8 mouse cellular contexts compared by ENCODE assay signal in the genomic region with DNA sequence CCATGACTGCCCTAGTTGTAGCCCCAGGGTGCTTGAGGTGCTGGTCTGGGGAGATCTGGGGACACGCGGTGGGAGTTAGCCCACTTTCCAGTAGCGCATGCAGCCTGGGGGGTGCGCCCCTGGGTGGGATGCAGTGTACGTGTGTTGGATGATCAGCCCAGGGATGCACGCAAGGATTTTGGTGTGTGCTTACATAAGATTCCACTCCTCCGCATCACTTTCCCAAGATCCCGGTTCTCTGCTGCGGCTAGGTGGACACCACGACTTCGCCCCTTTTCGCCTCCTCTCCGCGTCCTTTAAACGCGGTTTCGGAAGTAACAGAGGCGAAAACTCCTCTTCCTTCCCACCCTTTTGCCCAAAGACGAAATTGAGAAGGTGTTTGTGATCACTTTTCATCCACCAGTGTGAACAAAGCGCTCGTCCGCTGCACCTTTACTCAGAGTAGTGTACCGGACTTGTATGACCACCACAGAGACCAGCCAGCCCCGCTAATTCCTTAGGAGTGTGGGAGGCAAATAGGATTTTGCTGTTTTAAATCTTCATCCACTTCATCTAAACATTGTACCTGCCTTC. TPM values are rescaled to one million over a fixed set of nuclear protein-coding genes. Genes with fewer than 3 reads are reported as not detected.
A peak's percentile ranks its signal among the peaks of the same experiment; 100 is the strongest.
DNase-seq lines count a peak whose midpoint lies in the region; ATAC-seq and TF ChIP-seq lines count a peak whose summit lies in the region.

No protein-coding gene starts in this region.

- dilution Hi-C loops in CH12.LX (cut with MboI; ENCODE audit: extremely low pct_ligation_motif_present, extremely low pct_unique_long_range_greater_than_20kb, low sequenced_read_pairs) = no loop called here

- no peak for TF ChIP-seq RAD21 in CH12.LX (IDR thresholded peaks at IDR 0.05; ENCODE audit: low read depth, low read length)

- peak overlapping the region in 1 of 3 experiments; percentile 70 for H3K4me3 ChIP-seq in CH12.LX (replicated peaks in 1 of 3; ENCODE audit: low read depth in 2 of 3, low read length in 2 of 3, poor library complexity in 1 of 3)
- H3K4me3 ChIP-seq in forebrain, embryonic 12.5 days (replicated peaks) = peak overlapping the region; percentile 87
- peak overlapping the region; percentile 89 for H3K4me3 ChIP-seq in limb, embryonic 14.5 days (replicated peaks; ENCODE audit: low read length)

- H3K27ac ChIP-seq in CH12.LX (ENCODE audit: insufficient read depth, low read depth) = no peak overlapping the region
- no peak overlapping the region for H3K27ac ChIP-seq in forebrain, embryonic 12.5 days
- H3K27ac ChIP-seq in limb, embryonic 14.5 days (replicated peaks; ENCODE audit: low read depth, low read length) = no peak overlapping the region

- peaks cover 15 to 19% of the 10 kb centered on the region in 2 experiments for H3K4me1 ChIP-seq in CH12.LX (ENCODE audit: control insufficient read depth in 1 of 2, insufficient read depth in 2 of 2)
- peaks cover 18% of the 10 kb centered on the region for H3K4me1 ChIP-seq in forebrain, embryonic 12.5 days
- no peaks in the 10 kb centered on the region; the same call in 1 of the 2 replicates for H3K4me1 ChIP-seq in limb, embryonic 14.5 days (ENCODE audit: control insufficient read depth, insufficient read depth, low read length)

- peaks cover 10% of the 10 kb centered on the region for H3K79me2 ChIP-seq in CH12.LX (replicated peaks; ENCODE audit: control insufficient read depth, extremely low read depth, insufficient read depth, poor library complexity, severe bottlenecking)

- no peak for TF ChIP-seq POLR2A in CH12.LX (IDR thresholded peaks at IDR 0.05; ENCODE audit: low read depth, low read length)
- TF ChIP-seq POLR2A in limb, embryonic 14.5 days (IDR thresholded peaks at IDR 0.05; ENCODE audit: borderline replicate concordance, extremely low read depth, insufficient read depth, insufficient read length) = no peak

- H3K9me3 ChIP-seq in CH12.LX (replicated peaks; ENCODE audit: low read length) = no peaks in the 10 kb centered on the region
- no peaks in the 10 kb centered on the region for H3K9me3 ChIP-seq in forebrain, embryonic 12.5 days
- H3K9me3 ChIP-seq in limb, embryonic 14.5 days (ENCODE audit: control insufficient read depth, low read length) = no peaks in the 10 kb centered on the region

- TF ChIP-seq CTCF in CH12.LX (conservative IDR thresholded peaks at IDR 0.05 in 1 of 2, IDR thresholded peaks at IDR 0.05 in 1 of 2; ENCODE audit: low read depth in 2 of 2, low read length in 2 of 2) = no peak

- peaks cover 0 to 1% of the 10 kb centered on the region in 2 experiments for H3K36me3 ChIP-seq in CH12.LX (replicated peaks in 1 of 2; ENCODE audit: control insufficient read depth in 1 of 2, insufficient read depth in 1 of 2, low read length in 1 of 2)
- H3K36me3 ChIP-seq in forebrain, embryonic 12.5 days (replicated peaks) = no peaks in the 10 kb centered on the region
- H3K36me3 ChIP-seq in limb, embryonic 14.5 days (ENCODE audit: control insufficient read depth, insufficient read depth, low read length) = no peaks in the 10 kb centered on the region

- in situ Hi-C loops in CH12.LX (cut with MboI; ENCODE audit: low pct_ligation_motif_present, low pct_unique_long_range_greater_than_20kb, low sequenced_read_pairs) = no loop called here

- TF ChIP-seq EP300 in CH12.LX (IDR thresholded peaks at IDR 0.05; ENCODE audit: low read length) = no peak

- ATAC-seq in forebrain, embryonic 12.5 days (ENCODE audit: low FRiP score) = no peak
- no peak for ATAC-seq in limb, embryonic 14.5 days (ENCODE audit: low FRiP score, low read depth)
- ATAC-seq in CD4-positive, CD25-positive, alpha-beta regulatory T cell, adult 4 months = no peak

- DNase-seq in heart, adult 11 months = peak; percentile 86
- no peak for DNase-seq in heart, adult 8-10 months (ENCODE audit: low spot score)
- DNase-seq in CH12.LX (ENCODE audit: extremely low read depth) = no peak
- DNase-seq in limb, embryonic 14.5 days (ENCODE audit: low spot score) = no peak
- DNase-seq in right cerebral cortex, postnatal 25 days = peak; percentile 70
- DNase-seq in thymus, postnatal 4 days = no peak

- 3% methylated on average over 24 of the region's 24 CpGs for WGBS in forebrain, embryonic 12.5 days
- WGBS in limb, embryonic 14.5 days = 4% methylated on average over 24 of the region's 24 CpGs

- H3K9ac ChIP-seq in CH12.LX (ENCODE audit: insufficient read depth, low read depth) = no peak overlapping the region
- H3K9ac ChIP-seq in forebrain, embryonic 12.5 days = peak overlapping the region; percentile 94
- H3K9ac ChIP-seq in limb, embryonic 14.5 days (ENCODE audit: low read depth, low read length, severe bottlenecking) = peak overlapping the region; percentile 87

- peak overlapping the region; percentile 63; the same call in 1 of the 2 replicates for H3K4me2 ChIP-seq in CH12.LX (ENCODE audit: insufficient read depth, low read depth, poor library complexity, severe bottlenecking)
- H3K4me2 ChIP-seq in forebrain, embryonic 12.5 days = peak overlapping the region; percentile 98
- peak overlapping the region; percentile 98 for H3K4me2 ChIP-seq in limb, embryonic 14.5 days (replicated peaks; ENCODE audit: low read depth, low read length, severe bottlenecking)

- H3K27me3 ChIP-seq in CH12.LX (replicated peaks) = peaks cover 25% of the 10 kb centered on the region
- peaks cover 37% of the 10 kb centered on the region for H3K27me3 ChIP-seq in forebrain, embryonic 12.5 days
- peaks cover 16% of the 10 kb centered on the region; the same call in 1 of the 2 replicates for H3K27me3 ChIP-seq in limb, embryonic 14.5 days (ENCODE audit: control insufficient read depth, insufficient read depth, low read length)

TF ChIP-seq in CH12.LX, 34 proteins besides CTCF, POLR2A, EP300 and RAD21:
- TF ChIP-seq IRF4 (IDR thresholded peaks at IDR 0.05; ENCODE audit: low read depth, low read length) = no peak
- TF ChIP-seq TBP (conservative IDR thresholded peaks at IDR 0.05; ENCODE audit: low read depth, low read length) = no peak
- no peak for TF ChIP-seq SIN3A (IDR thresholded peaks at IDR 0.05; ENCODE audit: low read length)
- TF ChIP-seq MYC (IDR thresholded peaks at IDR 0.05; ENCODE audit: low read depth, low read length) = no peak
TF ChIP-seq in CH12.LX: peak in this region for 0.

RNA-seq across cellular contexts. Expression of a gene that starts 1.4 kb away (rescaled TPM):
- total RNA-seq in heart, adult 8-10 months (2022) = 10 to 100 TPM; 85.3 to 96.5 (median 94.1) TPM
- 51.4 and 53.1 TPM in 2 replicates for total RNA-seq in CH12.LX (2012; rRNA removed)
- 26.4 and 27.7 TPM in 2 replicates for total RNA-seq in CH12.LX (2014; rRNA removed)
- 35.2 and 36.9 TPM in 2 replicates for polyA plus RNA-seq in CH12.LX (2012; ENCODE audit: insufficient read length, low read depth)
- polyA plus RNA-seq in forebrain, embryonic 12.5 days (2016; fragmentation: Nextera tagmentation; extraction: Ambion mirVana) = 58.1 and 75.4 TPM in 2 replicates
- 56.5 and 58.2 TPM in 2 replicates for polyA plus RNA-seq in limb, embryonic 14.5 days (2012; rRNA removed)
- 51.2 and 61.1 TPM in 2 replicates for polyA plus RNA-seq in limb, embryonic 14.5 days (2014; fragmentation: Nextera tagmentation; extraction: Ambion mirVana)
- 1 to 10 TPM; 4.4 to 5.4 TPM for polyA plus RNA-seq in CD4-positive, CD25-positive, alpha-beta regulatory T cell, adult 4 months (2017; shearing (Covaris generic))

Comparison
In these comparisons a context has a peak if more than half of its experiments do, and no peak if none do; other contexts are left out.
1. DNase-seq: peak in heart, adult 11 months (single experiment) and right cerebral cortex, postnatal 25 days (single experiment); none in heart, adult 8-10 months (single experiment), CH12.LX (single experiment), limb, embryonic 14.5 days (single experiment) and thymus, postnatal 4 days (single experiment).
2. Peak in every context shown above with its lines, with median percentiles within 50 percentile points of each other: H3K4me2 ChIP-seq.